Mouse (Mus musculus) CD8-positive naive resting alpha-beta T cell, adult 2 months (primary cell): Measurements from ENCODE around the gene Gpr83.
A peak's percentile ranks its signal among the peaks of the same experiment; 100 is the strongest.
"Not testable (repeated sequence)": the region's sequence is repeated elsewhere in the genome, so short reads cannot be mapped to it uniquely, and the experiment has no call there.

Source experiments
- DNase-seq, 2 experiments: peaks; one replicate each; pipeline ENCODE4 v3.0.0; 2022; ENCODE audit warnings: low read depth in 2 of 2, low spot score in 2 of 2

Gpr83 gene

DNA sequence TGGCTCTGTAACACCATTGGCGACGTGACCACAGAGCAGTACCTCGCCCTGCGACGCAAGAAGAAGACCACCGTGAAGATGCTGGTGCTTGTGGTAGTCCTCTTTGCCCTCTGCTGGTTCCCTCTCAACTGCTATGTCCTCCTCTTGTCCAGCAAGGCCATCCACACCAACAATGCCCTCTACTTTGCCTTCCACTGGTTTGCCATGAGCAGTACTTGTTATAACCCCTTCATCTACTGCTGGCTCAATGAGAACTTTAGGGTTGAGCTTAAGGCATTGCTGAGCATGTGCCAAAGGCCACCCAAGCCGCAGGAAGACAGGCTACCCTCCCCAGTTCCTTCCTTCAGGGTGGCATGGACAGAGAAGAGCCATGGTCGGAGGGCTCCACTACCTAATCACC lies 8.3 kb downstream of the Gpr83 start:
- no peak for DNase-seq

DNA sequence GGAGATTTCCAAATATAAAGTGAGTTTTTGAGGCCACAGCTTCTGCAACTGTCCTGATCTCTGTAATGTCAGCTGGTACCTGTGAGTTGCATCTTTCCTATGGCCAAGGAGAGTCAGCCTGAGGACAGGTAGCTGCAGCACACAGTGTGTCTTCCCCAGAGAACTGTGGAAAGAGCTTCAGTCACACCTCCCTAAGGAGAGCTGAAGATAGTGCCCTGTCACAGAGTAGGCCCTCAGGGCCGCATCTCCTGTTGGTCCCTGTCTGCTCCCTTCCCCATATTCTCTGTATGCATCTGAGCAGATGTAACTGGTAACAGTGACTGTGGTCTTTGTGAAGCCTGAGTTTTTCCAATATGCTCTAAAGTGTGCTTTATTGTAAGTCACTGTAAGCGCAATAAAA lies 10.4 kb downstream of the Gpr83 start:
- DNase-seq = no peak

DNA sequence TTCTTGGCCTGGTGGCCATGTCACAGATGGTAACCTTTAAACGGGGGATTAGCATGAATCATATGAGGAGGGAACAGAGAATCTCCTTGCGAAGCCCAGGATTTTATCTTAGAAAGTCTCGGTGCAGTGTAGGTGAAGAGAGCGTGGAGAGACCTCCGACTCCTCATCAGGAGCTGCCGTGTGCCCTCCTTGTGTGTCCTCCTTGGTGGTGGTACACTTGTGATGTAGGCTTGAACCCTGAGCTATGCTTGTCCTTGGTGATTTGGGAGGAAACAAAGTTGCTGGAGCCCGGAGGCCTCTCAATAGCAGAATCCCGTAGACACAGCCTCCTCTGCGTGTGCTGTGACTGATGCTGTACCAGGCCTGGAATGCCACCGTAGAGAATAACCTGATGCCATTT lies 10.8 kb downstream of the Gpr83 start:
- no peak for DNase-seq

DNA sequence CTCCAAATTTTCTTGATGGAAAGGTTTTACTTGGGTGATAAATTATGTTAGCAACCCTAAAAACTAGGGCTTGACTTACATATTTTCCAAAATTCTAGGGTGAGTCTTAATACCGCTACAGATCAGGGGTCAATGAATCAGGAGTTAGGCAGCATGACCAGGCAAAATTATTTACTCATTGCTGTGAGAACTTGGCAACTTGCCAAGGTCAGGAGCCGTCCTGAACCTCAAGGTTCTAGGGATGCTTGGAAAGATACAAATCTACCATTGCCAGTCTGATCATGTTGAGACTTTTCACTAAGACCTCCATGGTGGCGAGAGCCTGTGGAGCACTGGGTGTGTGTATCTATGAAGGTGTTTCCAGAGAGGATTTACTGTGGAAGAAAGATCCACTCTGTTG lies 11.5 kb downstream of the Gpr83 start:
- DNase-seq = no peak

DNA sequence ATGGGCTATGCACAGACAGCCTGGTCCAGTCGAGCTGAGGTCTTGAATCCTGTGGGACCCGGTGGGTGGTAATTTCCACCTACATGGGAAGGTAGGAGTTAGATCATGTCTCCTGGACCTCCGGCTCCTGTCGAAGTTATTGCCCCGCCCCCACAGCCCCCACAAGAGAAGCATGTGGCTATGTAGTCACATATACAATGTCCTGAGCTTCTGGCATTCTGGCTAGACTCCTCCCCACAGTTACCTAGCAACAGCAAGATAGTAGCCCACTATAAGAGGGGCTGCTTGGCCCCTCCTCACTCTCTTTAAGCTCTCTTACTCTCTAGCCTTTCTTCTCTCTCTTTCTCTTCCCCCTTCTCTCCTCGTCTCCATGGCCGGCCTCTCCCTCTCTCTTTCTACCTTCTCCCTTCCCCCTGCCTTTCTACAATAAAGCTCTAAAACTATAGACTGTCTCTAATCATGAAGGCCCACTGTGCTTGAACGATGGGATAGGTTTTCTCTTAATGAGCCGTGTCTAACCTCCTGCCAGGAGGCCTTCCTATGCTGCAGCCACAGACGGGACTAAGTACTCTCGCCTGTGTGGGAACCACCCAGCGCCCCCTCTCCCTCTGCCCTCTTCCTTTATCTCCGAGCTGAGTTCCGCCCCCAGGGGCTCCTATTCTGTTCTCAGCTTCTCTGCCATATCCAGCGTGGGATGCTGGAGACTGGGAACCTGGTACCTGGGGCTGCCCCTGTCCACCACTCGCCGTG lies 12.3 kb downstream of the Gpr83 start:
- no peak for DNase-seq

DNA sequence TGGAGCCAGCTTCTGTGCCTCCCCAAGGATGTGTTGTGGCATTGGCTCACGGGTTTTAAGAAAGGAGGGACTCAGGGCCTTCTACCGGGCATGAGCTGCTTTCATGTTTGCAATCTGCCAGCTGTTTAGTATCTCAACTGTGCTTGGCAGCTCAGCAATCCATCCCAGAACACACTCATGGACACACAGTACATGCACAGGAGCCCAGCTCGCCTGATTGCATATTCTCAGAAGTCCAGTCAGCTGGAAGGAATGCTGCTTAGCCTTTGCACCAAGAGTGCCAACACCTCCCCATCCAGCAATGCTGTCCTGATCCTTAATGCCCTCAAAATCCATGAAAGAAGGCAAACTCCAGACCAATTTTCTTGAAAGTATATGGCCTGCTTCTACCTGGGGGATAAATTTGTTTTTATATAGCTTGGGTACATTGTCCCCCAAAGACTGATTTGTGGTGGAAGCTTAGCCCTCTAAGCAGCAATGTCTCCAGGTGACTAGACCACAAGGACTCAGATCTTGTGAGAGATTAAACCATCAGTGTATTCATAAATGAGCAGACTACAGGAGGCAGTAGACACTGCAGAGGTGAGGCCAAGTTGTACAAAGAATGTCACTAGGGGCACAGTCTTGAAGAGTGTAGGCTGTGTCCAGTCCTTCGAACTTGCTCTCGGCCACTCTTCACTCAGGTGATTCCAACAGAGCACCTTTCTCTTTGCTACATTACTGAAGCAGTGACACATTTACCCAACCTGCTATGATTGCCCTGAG lies 15.9 kb downstream of the Gpr83 start:
- DNase-seq = no peak

DNA sequence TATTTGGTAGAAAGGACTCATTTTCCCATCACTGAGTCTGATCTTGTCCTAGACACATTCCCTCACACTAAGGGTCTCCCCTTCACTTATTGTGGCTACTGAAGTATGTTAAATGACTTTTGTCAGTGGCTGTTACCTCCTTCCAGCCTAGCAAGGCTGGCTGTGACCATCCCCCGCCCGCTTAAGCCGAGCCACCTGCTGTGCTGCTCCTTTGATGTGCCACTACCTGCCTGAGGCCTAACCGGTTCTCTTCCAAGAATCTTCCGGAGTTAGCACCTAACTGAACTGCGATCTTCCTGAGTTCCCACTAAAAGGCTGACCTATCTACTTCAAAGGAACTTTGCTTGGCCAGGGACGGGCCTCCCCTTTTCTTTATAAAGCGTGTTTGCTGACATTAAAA lies 16.6 kb downstream of the Gpr83 start:
- not testable (repeated sequence) for DNase-seq

DNA sequence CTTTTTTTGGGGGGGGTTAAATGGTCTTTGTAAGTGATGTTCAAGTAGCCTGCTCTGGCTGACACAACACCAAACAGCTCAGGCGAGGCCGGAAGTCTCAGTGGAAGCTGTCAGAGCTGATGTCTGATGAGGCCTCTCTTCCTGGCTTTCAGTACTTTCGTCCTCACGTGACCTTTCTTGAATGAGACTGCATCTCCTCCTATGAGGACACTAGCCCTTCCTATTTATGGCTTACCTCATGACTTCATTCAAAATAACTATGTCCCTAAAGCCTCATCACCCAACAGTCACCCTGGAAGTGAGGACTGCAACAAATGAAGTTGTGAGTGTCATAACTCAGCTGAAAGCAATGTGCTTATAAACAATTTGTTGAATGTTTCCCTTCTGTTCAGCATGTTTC lies 24.6 kb downstream of the Gpr83 start:
- DNase-seq = no peak

DNA sequence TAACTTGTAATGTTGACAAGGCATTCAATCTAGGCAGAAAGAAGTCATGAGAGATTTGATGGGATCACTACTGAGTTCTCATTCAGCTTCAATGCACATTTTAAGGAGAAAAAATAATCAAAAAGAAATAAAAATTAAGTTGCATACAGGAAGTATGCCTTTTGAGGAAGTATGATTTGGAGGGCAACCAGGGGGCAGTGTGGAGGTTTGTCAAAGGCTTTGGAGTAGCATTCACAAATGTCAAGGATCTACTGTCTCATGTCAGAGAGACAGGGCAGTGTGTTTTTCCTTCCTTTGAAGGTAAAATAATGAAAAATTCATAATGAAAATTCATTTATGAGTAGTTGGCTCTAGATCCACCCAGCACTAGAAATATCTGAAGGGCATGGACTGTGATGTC lies 25.1 kb downstream of the Gpr83 start:
- DNase-seq = peak in 1 of 2 experiments; percentile 34

DNA sequence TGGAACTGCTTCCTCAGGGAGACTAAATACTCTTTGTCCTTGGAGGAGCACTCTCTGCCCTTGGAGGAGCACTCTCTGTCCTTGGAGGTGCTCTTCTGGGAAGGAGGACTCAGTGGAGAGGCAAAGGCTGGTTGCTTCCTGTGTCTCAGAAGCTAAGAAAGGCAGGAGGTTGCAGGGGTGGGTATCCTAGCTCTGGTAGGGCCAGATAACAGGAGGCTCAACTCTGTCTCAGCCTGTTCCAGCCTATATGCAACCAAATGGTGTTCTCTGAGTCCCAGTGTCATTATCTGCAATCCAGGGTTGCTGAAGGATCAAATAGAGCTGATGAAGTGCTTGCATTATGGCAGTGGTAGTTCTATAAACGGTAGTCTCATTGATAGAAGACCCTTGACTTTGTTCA lies 25.9 kb downstream of the Gpr83 start:
- DNase-seq = no peak

DNA sequence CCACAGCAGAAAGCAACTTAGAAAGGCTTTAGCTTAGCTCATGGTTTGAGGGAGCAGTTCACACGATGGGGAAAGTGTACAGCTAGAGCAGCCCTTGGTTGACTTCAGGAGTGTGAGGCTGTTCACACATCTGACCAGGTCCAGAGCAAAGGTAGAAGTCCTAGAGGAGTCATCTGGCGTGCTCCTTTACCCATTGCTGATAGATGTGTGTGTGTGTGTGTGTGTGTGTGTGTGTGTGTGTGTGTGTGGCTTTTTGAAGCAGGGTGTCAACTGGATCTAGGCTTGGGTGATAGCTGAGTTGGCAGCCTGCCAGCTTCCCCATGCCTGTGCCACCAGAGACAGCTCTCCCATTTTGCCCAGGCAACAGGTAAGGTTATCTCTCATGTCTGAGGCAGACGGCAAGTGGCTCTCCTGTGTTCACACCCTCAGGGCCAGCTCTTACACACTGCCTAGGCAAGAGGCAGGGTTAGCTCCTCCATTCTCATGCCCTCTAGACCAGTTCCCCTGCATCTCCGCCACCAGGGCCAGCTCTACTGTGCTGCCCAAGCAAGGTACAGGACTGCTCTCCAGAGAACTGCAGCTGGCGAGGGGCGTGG lies 27.9 kb downstream of the Gpr83 start:
- no peak for DNase-seq

DNA sequence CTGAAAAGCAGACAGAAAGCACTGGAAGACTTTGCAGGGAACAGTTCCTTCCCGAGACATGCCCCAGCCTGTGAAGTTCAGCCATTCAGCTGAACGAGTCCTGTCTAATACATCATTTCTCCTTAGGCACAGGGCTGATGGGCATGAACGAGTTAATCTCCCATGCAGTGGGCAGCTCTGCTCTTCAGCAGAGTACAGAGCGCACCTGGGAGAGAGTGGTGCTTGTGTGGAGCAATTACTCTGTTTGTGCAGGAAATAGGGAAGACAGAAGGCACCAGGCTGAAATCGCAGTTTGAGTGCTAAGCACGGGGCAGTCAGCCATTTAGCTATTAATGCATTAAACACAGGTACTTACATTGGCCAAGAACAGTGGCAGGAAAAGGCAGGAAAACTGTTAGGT lies 28.7 kb downstream of the Gpr83 start:
- no peak for DNase-seq

DNA sequence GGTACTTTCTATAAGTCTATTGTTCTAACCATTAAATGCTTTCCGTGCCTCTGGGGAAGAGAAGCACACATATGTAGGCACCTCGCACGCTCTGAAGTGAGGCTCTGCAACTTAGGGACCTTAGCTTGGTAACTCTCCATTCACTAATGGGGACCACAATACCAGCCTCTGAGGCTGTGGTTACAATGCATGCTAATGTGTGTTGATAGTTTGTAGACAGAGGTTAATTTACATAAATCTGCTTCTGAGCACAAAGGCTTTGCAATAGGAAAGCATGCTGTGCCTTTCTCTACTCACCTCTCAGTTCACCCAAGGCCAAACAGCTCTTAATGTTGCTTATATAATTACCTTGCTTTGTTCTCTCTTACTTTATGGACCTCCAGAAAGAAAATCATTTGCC lies 30.7 kb downstream of the Gpr83 start:
- DNase-seq = no peak

DNA sequence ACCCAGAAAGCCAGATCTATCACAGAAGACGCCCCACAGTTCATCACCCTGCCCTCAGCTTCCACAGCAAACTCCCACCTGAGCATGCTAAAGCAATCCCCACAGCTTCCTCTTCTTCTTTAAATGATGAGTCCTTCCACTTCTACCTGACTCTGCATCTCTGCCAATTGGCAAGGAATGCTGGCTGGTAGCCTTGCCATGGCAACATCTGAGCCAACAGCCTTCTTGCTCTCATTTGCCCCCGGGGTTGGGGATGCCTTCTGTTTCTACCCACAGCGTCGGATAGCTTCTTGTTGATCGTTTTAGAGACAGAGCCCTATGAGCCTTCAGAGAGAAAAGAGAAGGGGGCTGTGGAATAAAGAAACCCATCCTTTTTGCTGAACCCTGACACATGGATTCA lies 31.9 kb downstream of the Gpr83 start:
- DNase-seq = no peak

DNA sequence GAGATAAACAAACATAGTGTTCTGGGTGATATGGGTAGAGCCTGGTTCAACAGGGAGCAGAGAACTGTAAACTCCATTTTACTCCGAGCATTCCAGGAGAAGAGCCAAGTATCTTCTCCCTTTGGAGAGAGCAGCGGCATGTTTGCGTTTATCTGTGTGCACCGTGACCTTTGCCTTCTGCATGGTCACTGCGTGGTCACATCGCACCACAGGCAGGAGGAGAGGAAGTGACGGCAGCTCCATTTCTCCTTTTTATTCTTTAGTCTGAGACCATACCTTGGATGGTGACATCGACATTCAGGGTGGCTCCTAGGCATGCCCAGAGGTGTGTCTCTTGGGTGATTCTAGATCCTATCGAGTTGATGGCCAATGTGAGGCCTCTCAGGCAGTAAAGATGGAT lies 33.4 kb downstream of the Gpr83 start:
- no peak for DNase-seq

DNA sequence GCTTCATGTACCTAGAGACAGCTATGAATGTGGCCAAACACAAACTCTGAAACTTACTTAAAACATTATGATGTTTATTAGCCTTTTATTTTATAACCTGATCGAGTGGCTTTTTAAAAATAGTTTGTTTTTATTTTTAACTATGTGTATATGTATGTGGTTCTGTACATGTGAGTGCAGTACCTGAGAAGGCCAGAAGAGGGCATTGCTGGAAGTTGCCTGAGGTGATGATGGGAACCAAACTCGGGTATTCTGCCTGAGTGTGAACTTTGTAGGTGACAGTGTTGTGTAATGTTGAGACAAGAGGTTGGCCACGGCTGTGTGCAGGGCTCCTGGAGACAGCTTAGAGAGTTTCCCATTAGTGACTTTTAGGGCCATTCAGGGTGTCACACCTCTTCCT lies 34.6 kb downstream of the Gpr83 start:
- no peak for DNase-seq

DNA sequence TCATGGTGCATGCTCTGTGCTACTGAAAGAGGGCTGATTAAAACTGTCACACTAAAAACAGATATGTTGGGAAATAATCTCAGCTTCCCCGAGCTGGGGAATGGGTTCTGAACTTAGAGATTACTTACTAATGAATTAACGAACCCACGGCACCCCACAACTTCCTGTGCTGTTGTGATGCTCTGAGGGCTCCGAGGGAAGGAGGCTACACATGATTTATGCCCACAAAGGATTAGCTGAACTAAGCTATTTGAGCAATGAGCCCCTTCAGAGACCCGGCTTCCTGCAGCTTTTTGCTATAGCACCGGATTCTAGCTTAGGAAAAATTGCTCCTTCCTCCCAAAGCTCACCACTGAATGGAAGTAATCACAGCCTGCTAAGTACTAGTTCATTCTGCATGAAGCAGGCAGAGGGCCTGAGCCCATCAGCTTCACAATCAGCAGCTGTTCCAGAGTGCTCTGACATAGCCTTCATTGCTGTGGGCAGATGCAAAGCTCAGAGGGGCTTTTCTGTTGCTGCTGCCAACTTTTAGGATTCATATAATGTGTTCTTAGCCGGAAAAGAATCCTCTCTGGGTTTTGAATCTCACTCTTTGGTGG lies 35.3 kb downstream of the Gpr83 start:
- no peak for DNase-seq

DNA sequence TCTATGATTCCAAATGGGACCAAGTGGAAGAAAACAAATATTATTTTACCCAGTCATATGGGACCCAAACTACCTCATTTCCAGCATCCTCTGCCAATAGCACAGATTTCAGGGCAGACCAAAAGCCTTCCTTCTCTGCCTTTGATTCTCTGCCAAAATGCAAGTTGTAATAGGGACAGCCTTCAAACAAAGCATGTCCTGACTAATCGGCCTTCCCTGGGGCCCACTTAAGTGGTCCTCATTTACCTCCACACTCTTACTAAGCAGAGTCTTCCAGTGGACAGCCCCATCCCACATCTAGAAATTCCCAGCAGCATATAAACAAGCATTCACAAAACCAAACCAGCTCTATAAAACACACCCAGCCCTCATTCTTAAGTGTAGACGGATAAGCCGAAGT lies 37.1 kb downstream of the Gpr83 start:
- no peak for DNase-seq

DNA sequence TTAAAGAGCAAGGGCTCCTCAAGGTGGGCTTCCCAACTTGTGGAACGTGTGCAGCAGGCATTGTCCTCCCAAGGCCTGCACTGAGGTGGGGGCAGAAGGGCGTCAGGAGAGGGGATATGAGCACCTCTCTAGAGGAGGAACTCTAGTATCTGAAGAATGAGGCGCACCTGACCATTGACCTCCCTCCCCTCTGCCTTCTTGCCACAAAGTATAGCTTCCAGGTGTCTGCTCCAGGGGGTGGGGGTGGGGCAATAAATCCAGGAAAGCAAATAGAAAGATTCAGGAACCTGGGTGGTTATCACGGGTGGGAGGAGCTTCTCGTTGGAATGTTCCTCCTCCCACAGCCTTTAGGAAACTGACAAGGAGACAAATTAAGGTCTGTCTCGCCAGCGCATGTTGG lies 41.7 kb downstream of the Gpr83 start:
- no peak for DNase-seq

DNA sequence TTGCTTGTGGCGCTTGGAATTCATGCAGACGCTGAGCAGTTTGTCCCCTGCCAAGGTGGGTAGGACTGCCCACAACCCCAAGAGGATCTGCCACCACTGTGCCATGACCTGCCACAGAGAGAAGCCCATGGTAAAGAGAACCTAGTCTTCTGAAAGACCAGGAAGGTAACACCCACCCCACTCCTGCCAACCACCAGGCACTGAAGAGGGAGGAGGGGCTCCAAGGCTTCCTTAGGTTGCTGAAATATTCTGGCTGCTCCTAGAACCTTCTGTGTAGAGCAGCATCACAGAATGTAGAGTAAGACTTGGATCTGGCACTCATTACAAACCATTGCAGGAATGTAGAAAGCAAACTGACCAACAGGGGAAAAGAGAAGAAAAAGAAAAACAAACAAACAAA lies 42.4 kb downstream of the Gpr83 start:
- no peak for DNase-seq

DNA sequence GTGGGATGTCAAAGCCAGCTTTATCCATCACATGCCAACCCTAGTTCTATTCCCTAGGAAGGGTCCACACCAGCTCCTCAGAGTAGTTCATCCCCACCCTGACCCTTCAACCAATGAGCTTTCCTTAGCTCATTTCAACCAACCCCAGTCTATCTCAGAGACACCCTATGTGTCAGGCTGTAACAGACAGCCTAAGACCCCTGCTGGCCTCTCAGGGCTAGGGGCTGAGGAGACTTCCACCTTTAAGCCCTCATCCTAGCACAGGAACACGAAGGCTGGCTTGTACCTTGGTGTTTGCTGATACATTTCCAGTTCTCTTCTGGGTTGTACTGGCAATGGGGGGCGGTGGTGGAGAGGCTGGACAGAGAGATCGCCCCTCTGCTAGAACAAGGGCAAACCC lies 43.0 kb downstream of the Gpr83 start:
- DNase-seq = no peak
